Mouse (Mus musculus): Measurements from ENCODE around the gene Gm11007.
"Not testable (repeated sequence)": the region's sequence is repeated elsewhere in the genome, so short reads cannot be mapped to it uniquely, and the experiment has no call there.

Gm11007 gene

DNA sequence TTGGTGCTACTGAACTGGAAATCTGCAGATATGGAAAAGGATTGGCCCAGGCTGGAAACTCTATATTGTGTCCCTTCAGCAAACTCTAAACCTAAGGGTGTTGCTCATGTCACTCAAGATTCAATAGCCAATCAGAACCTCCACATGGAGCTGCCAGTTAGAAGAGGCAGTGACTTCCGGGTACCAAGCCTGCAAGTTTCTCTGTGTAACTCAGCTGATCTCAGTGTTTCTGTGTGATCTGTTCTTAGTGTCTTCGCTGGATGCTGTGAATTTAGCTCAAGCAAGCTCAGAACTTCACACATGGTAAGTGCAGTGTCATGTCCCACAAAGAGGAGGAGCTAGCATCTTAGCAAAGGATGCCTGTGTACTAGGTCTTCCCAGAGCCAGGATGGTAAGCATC is at the start of gene Gm11007:
Gene Gm11007, plus strand, starts transcription at position 301 of the 400 bp plus-strand sequence.
- DNase-seq (ENCODE audit: low spot score in 2 of 2): not testable (repeated sequence)
